Mouse (Mus musculus) CH12F3 (cell line): ENCODE results near the gene Hspb3.

ENCODE experiments used
- in situ Hi-C: fragments of 300-500 bp; cut with MboI; formaldehyde crosslinking; loops from 2 replicates; pipeline ENCODE4 v1.14.3; 2020; ENCODE audit warnings: low sequenced_read_pairs

Gene Hspb3

GRCm38 (mm10) chr13:113640944-113641597 lies 22.4 kb downstream of the Hspb3 start:
- in situ Hi-C loops = no loop called here

- in situ Hi-C loops = loop anchor here (10.0 kb wide), 1 partner anchor 294 kb away; no protein-coding TSS in a partner anchor
These were observed 24.6 kb downstream of the Hspb3 start for GRCm38 (mm10) chr13:113638914-113639313.

GRCm38 (mm10) chr13:113635799-113636222 lies 27.7 kb downstream of the Hspb3 start:
- in situ Hi-C loops = loop anchor here (10.0 kb wide), 1 partner anchor 291 kb away; no protein-coding TSS in a partner anchor

GRCm38 (mm10) chr13:113634732-113635481 lies 28.6 kb downstream of the Hspb3 start:
- in situ Hi-C loops = loop anchor here (10.0 kb wide), 1 partner anchor 290 kb away; no protein-coding TSS in a partner anchor

GRCm38 (mm10) chr13:113632506-113632905 lies 31.0 kb downstream of the Hspb3 start:
- in situ Hi-C loops = loop anchor here (10.0 kb wide), 1 partner anchor 288 kb away; no protein-coding TSS in a partner anchor

GRCm38 (mm10) chr13:113627601-113628000 lies 35.9 kb downstream of the Hspb3 start:
- in situ Hi-C loops = no loop called here

GRCm38 (mm10) chr13:113622865-113623255 lies 40.6 kb downstream of the Hspb3 start:
- in situ Hi-C loops = no loop called here

- in situ Hi-C loops = no loop called here
These were observed 41.2 kb downstream of the Hspb3 start for GRCm38 (mm10) chr13:113622122-113622864.

GRCm38 (mm10) chr13:113619003-113619402 lies 44.5 kb downstream of the Hspb3 start:
- in situ Hi-C loops = loop anchor here (10.0 kb wide), 1 partner anchor 294 kb away; no protein-coding TSS in a partner anchor

- in situ Hi-C loops = loop anchor here (10.0 kb wide), 1 partner anchor 293 kb away; no protein-coding TSS in a partner anchor
These were observed 45.3 kb downstream of the Hspb3 start, which contains the start of gene Snx18 for GRCm38 (mm10) chr13:113617891-113618823. TSS of gene Snx18 (minus strand) at chr13:113618564.

- in situ Hi-C loops = loop anchor here (10.0 kb wide), 1 partner anchor 293 kb away; no protein-coding TSS in a partner anchor
These were observed 46.1 kb downstream of the Hspb3 start for GRCm38 (mm10) chr13:113617338-113617890.

GRCm38 (mm10) chr13:113616751-113617337 lies 46.6 kb downstream of the Hspb3 start:
- in situ Hi-C loops = loop anchor here (10.0 kb wide), 1 partner anchor 292 kb away; no protein-coding TSS in a partner anchor

- in situ Hi-C loops = loop anchor here (10.0 kb wide), 1 partner anchor 291 kb away; no protein-coding TSS in a partner anchor
These were observed 47.4 kb downstream of the Hspb3 start for GRCm38 (mm10) chr13:113615971-113616671.

- in situ Hi-C loops = loop anchor here (10.0 kb wide), 1 partner anchor 291 kb away; no protein-coding TSS in a partner anchor
These were observed 47.9 kb downstream of the Hspb3 start for GRCm38 (mm10) chr13:113615546-113615941.

GRCm38 (mm10) chr13:113614635-113615545 lies 48.6 kb downstream of the Hspb3 start:
- in situ Hi-C loops = loop anchor here (10.0 kb wide), 1 partner anchor 290 kb away; no protein-coding TSS in a partner anchor

- in situ Hi-C loops = loop anchor here (10.0 kb wide), 1 partner anchor 289 kb away; no protein-coding TSS in a partner anchor
These were observed 49.6 kb downstream of the Hspb3 start for GRCm38 (mm10) chr13:113613882-113614281.

- in situ Hi-C loops = loop anchor here (10.0 kb wide), 1 partner anchor 289 kb away; no protein-coding TSS in a partner anchor
These were observed 50.1 kb downstream of the Hspb3 start for GRCm38 (mm10) chr13:113613341-113613740.
